Mouse (Mus musculus) frontal cortex, adult 2 months (tissue): ENCODE data around the gene Neto2. TPM values are rescaled to one million over a fixed set of nuclear protein-coding genes. Genes with fewer than 3 reads are reported as not detected.
A peak's percentile ranks its signal among the peaks of the same experiment; 100 is the strongest.
"Not testable (repeated sequence)": the region's sequence is repeated elsewhere in the genome, so short reads cannot be mapped to it uniquely, and the experiment has no call there.

Experiments used
- DNase-seq, 2 experiments: peaks; one replicate each; pipeline ENCODE4 v3.0.0; 2022; ENCODE audit warnings: low spot score in 1 of 2; ENCODE audit errors: extremely low spot score in 1 of 2
- polyA plus RNA-seq: library from polyadenylated mRNA; depleted of rRNA; stranded (reverse); fragments of >200 nt; gene quantifications from 2 replicates; pipeline ENCODE4 v1.2.3, GENCODE M21; 2012; rRNA removed

The Neto2 gene
- polyA plus RNA-seq: 29.8 and 31.2 TPM in 2 replicates

DNA sequence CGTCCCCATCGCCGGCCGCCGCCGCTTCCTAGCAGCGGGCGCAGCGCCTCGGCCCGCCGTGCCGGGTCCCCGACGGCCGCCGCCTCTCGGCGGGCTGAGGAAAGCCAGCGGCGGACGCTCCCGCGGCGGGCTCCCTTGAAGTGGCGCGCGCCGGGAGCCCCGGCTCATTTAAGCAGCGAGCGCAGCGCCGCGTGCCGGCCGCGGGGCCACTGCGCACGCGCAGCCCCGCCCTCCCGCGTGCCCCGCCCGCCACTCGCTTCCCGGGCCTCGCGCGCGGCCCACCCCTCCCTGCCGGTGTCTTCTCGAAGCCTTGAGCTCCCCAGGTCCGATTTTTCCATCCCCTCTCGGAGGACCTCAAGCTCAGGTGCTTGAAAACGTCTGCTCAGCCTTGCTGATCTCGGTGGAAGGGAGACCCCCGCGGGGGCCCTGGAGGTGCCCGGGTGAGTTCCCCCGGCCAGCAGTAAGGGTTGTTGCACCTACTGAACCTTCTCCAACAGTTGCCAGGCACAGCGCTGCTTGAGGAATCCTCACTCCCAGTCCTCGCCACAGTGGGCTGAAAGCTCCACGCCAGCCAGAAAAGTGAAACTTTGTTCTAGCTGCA, at the start of gene Neto2:
TSS of gene Neto2 (minus strand) at position 174 of the 601 bp plus-strand sequence.
- DNase-seq: peak in 1 of 2 experiments; percentile 76

DNA sequence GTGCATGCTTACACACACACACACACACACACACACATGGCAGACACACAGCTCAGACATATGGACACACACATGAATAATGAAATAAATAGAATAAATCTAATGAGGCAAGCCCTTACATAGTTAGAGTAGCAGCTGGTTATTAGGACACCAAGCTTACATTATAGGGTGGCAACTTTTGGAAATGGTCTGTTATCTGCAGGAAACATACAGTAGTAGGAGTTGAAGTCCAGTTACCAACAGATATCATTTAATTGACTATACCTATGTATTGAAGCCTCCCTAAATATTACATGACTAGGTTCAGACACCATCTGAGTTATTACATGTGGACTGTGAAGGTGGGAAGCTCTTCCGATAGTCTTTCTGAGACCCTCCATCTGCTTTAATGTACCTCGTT, 44.3 kb upstream of the Neto2 start:
- no peak for DNase-seq

DNA sequence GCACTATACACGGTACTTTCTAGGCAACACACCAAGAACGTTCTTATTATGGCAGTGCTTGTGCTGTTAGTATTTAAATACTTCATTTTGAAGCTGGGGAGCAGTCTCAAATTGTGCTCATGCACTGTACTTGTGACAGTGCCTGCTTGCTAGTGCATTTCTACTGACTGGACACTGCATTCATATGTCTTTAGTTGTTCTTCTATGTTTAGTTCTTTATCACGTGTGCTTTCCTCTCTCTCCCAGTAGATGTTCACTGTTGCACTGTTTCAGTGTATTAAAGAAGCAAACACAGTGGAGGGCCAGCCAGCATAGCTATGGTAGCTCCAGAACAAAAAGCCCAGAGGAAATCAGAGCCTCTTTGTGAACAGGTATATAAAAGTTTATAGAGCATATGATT, 29.8 kb upstream of the Neto2 start:
- no peak for DNase-seq

DNA sequence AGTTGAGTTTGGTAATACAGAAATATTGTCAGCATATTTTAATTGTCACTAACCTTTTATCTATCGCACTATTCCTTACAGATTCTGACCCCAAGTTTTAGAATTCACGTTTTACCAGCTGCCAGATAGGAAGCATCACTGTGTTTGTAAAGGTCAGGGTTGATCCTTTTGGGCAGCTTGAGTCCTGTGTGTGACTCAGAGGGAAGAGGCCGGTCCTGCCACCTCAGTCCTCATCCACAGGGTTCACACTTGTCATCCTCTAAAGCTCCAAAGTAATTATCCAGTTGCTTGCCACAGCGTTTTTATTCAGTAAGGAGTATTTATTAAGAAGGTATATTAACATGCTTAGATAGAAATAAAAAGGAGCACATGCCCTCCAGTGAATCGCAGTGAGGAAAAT, 16.5 kb upstream of the Neto2 start:
- DNase-seq: no peak

DNA sequence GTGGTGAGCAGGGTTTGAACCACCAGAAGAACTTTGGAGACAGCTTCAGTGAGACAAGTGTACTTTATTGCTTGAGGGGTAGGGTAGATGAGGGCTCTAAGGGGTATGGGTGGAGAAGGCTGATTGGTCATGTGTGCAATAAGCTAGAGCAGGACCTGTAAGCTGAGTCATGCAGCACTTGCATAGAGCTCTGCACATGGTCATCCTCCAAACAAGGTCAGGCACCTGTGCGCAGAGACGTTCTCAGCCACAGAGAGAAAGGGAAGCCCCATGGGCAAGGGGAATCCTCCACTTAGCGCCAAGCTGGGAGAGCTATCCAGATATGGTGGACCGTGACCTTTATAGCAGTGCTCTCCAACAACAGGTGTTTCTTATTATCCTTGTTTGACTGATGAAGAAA, 16.0 kb upstream of the Neto2 start:
- no peak for DNase-seq

DNA sequence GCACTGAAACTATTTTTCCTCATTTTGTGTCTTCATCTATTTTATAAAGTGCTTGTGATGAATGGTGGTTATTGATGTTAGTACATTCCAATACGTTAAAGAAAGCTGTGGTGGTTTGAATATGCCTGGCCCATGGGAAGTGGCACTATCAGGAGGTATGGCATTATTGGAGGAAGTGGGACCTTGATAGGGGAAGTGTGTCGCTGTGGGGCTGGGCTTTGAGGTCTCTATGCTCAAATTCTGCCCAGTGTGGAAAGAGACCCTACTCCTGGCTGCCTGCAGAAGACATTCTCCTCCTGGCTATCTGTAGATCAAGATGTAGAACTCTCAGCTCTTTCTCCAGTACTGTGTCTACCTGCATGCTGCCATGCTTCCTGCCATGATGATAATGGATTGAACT, 6.3 kb upstream of the Neto2 start:
- DNase-seq: no peak

DNA sequence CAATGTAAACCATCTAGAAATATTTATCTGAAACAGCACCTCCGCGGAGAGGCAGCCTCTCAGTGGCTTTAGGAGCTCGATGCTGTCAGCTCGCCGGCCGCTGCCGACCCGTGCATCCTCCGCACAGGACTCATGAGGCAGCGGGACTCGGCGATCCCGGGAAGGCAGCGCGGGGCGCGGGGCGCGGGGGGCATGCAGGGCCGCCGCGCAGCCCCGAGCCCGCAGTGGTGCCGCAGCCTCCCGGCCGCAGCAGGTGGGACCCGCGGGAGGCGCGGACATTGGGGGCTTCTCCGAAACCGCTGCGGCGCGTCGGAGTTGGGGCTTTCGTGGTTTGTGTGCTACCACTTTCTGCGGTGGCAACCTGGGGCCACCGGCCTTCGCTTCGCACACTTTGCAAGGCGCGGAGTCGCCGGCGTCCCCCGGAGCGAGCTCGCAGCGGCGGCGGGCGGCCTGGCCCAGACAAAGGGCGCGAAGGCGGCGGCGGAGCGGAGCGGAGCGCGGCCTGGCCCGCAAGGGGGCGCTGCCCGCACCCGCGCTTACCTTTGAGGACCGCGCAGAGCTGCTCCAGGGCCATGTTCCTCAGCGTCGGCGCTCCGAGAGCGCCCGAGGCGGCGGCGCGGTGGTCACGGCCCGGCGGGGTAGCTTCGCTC, 498 bp downstream of the Neto2 start:
- peak in 1 of 2 experiments; percentile 60 for DNase-seq

DNA sequence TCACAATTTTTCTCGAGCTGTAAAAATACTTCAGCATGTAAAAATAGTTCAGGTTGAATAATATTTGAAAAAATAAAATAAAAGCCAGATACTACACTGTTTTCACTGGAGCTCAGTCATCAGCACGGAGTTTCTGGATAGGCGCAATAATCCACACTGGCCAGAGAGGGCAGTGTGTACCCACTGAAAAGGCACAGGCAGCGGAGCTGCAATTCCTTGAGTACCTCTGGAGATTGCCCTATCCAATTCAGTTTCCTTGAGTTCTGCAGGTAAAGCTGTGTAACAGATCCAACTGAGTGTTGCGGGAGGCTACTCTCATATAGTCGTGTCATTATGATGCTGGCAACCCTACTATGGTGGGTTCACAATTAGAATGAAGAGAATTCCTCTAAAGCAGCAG, 1.7 kb downstream of the Neto2 start:
- peak; percentile 49 to 88 for DNase-seq

DNA sequence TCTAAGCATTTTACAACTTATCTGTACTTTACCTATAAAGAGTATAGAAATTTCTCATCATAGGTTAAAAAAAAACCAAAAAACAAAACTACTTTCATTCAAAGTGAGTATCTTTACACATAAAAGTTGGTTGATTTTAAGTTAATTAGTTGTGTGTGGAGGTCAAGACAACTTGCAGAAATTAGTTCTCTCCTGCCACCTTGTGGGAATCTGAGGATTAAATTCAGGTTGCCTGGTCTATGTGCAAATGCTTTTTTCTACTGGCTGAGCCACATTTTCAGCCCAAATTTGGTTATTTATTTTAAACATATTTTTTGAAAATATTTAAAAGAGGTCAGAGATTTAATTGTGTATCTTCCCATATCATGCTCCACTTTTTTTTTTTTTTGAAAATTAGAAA, 35.6 kb downstream of the Neto2 start:
- peak in 1 of 2 experiments; percentile 63 for DNase-seq

DNA sequence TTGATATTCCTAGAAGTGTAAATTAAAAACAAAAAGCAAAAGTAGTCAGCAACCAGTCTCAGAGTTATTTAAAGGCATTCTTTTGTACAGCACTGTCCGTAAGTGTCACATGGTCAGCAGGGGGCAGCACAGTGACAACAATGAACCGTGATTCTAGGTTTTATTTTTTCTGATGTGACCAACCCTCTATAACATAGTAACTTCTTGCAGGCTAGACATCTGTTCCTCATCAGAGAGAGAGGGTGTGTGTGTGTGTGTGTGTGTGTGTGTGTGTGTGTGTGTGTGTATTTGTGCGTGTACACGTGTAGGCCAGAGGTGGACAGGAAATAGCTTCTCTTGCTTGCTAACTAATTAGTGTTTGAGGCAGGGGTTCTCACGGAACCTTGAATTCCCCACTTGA, 38.7 kb downstream of the Neto2 start:
- DNase-seq: peak; percentile 14 to 74

DNA sequence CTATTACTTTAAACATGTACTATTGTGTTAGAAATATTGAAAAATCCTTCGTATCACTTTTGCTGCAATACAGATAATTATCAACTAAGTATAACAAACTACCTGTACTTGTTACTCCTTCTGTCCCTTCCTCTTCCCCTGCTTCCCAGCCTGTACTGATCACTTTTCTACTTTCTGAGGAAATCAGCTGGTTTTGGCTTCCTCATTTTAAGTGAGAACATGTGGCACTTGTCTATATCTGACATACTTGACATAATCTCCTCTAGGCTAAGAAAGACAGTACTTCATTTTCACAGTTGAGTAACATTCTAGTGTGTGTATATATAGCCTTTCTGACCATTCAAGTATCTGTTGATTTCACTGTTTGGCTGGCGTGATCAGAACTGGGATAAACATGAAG, 49.5 kb downstream of the Neto2 start:
- DNase-seq: no peak

DNA sequence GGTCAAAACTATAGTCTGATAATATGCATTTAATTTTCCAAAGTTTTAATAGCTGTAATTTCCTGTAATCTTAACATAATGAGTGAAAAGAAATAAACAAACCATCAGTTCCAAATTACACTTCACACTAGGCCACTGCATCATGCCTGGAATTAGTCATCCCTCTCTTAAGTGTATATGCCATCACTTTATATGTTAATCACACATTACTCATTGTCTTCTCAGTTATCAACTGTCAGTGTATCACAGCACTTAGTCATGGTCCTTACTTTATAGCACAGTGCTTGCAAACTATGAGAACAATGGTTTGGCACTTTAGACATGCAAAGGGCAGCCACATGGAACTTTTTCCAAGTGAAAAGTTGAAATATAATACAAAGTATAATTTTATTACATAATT, 52.2 kb downstream of the Neto2 start:
- DNase-seq: no peak

DNA sequence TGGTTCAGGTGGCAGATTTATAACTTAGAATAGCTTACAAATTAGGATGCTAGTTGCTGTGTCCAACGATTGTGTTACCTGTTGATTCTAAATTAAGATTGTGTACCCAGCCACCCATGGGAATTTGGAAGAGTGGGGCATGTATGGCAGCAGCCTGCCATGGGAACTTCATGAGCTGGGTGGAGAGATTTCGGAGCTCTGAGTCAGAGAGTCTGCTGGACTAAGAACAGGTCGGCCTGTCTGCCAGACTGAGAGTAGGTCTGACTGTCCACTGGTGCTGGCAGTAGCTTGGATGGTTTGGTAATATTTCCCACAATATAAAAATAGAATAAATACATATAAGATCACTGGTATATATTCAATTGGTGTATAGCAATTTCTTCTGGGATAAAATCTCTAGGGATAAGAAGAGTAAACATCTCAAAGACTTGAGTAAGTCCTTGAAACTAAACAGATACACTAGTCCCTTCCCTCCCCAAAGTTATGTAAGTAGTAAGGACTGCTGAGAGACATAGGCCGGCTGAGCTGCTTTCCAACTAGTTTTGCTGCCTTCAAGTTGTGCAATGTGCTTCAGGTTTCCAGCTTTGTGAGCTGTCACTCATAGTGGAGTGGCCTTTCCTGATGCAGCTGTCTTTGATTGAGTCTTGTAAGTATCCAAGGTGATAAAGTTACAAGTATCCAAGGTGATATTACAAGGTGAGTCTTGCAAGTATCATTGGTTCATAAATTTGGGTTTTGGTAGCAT, 55.6 kb downstream of the Neto2 start:
- DNase-seq: no peak

DNA sequence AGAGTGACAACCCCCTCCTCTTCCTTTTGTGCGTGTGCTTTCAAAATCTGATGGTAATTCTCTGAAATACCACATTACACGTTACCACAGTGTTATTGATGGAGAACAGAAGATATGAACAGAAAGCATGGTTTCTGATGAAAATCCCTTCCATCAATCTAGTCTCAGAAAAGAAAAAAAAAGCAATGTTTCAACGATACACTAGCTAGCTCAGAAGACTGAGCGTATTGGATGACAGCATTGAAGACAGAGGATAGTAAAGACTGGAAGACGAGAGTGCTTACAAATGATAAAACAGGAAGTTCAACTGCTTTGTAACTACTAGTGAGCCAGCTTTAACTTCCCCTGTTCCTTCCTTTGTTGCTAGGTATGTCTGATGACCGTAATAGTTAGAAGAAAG, 76.3 kb downstream of the Neto2 start:
- no peak for DNase-seq

DNA sequence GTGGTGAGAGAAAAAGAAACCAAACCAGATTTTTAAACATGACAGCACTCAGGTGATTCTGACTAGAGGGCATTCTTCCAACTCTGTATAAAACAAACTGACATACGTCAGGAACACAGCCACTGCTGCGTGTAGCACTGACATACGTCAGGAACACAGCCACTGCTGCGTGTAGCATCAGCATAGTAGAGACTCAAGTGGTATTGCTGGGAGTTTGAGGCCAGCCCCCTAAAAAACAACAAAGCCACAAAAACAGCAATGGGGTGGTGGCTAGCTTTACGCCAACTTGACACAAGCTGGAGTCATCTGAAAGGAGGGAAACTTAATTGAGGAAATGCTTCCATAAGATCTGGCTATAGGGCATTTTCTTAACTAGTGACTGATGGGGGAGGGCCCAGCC, 77.5 kb downstream of the Neto2 start:
- DNase-seq: no peak

DNA sequence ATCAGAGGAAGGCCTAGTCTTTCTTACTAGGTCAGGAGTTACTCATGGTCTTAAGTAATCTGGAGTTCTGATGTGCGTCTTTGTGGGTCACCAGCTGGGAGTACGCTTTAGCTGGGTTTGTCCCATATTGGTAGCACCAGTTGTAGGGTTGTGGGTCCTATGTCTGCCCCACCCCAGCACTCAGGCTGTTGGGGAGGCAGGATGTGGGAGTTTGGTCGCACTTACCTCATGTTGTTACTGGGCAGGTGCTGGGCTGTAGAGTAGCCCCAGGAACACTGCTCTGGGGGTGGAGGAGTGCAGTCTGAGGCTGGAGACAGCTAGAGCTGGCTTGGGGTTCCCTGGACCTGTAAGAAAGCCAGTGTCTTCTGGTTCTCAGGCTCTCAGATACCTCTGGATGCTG, 81.9 kb downstream of the Neto2 start:
- no peak for DNase-seq

DNA sequence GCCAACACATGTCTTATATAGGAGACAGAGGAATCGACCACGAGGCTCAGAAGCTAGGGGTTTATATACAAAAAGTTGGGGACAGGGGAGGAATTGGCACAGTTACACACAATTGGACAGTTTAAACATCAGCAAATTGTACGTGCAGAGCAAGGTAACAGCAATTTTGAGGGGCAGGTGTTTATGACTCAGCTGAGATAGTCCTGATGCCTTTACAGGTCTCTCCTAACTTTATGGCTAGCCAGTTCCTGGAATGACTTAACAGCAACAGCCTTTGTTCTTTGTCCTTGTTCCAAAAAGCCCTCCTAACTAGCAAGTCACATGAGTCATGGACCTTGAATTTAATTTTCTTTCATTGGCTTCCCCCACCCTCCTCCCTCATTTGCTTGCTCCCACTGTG, 83.6 kb downstream of the Neto2 start:
- not testable (repeated sequence) for DNase-seq

DNA sequence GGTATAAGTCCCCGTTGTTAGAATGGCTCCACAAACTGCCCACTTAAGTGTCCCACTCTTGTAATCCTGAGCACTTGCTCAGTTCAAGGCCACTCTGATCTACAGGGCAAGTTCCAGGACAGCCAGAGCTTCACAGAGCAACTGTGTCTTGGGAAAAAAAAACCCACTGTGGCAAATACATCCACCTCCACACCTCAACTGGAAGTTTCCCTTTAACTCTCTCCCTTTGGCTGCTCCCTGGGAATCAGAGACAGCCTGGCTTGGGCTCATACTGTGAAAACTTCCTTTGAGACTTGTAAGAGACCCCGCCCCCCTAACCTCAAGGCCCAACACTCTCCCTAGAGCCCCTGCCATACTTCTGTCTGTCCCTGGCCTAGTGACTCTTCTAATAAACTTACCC, 91.9 kb downstream of the Neto2 start:
- DNase-seq: no peak

DNA sequence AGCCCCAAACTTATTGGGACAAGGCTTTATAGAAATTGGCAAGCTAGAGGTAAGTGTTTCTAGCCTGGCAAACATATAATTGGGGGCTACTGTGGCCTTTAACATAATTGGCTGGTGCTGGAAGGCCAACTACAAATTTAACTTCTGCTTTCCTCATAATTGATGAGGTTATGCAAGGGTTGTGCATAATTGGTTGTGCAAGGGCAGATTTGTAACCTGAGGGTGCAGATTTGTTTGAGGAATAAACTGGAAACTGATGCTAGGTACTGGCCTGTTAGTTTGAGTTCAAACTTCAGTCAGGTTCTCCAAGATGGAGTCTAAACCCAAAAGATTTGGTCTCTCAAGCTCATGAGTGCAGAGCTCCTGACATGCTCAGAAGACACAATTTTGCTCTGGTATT, 92.9 kb downstream of the Neto2 start:
- DNase-seq: no peak

DNA sequence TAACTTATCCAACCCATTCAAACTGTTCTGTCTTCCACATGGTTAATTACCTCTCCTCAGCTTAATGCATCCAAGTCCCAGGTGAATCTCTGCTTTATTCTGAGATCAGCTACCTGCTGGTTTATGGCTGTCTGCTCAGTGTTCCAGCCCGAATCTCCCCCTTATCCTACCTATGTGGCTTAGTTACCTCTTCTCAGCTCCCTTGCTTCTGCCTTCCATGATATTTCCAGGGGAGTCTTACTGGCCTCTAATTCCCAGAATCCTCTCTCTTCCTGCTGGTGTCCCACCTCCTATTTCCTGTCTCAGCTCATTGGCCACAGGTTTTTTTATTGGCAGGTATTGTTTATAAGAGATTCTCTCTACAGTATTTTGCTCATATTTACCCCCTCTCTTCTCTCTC, 93.8 kb downstream of the Neto2 start:
- DNase-seq: no peak

DNA sequence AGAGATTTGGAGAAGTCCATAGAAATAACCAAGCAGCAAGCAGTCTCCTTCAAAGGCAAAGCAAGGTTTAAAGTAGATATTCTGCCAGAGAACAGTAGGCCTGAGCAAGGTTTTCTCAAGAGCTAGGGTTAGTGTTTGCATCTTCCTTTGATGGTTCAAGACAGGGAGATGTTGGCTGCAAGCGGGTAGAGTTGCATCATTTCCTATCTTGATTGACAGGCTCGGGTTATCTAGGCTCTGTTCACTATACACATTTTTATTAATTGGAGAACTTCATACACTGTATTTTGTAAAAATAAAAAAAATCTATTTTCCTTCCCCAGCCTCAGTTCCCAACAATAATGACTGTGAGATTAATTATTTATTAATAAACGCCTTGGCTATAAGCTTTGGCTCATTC, 94.2 kb downstream of the Neto2 start:
- no peak for DNase-seq

DNA sequence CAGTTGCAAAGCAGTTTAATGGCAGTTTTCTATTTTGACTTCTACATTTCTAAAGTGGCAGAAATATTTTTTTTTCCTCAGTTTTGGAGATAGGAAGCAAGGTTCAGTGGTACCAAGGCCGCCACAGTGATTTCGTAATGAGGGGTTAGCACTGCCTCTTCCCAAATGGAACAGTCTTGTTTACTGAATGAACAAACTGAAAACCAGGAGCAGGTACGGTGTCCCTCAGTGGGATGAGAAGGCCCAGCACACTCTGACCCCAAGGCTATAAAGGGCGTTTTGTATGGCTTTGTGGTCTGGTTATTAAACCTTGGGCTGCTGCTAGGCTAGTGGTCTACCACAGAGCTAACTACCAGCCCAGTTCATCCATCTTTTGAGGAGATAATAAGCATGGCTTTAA, 96.5 kb downstream of the Neto2 start:
- DNase-seq: no peak
